Mouse (Mus musculus): ENCODE results near the gene Akap13. TPM values are rescaled to one million over a fixed set of nuclear protein-coding genes. Genes with fewer than 3 reads are reported as not detected.
"Not testable (repeated sequence)": the region's sequence is repeated elsewhere in the genome, so short reads cannot be mapped to it uniquely, and the experiment has no call there.

Gene Akap13
- polyA plus RNA-seq, 1 experiment from 2014 or later: 25.8 TPM

GRCm38 (mm10) chr7:75744528-75744927, 289.2 kb downstream of the Akap13 start:
- no peak overlapping the region for H3K27ac ChIP-seq
- no peaks in the 10 kb centered on the region for H3K9me3 ChIP-seq
- H3K36me3 ChIP-seq: peaks cover 40% of the 10 kb centered on the region
- ATAC-seq (ENCODE audit: low FRiP score, low read depth): no peak
- H3K27me3 ChIP-seq (replicated peaks): no peaks in the 10 kb centered on the region
- H3K4me3 ChIP-seq: no peak overlapping the region
- no peak overlapping the region for H3K4me2 ChIP-seq (replicated peaks)
- H3K4me1 ChIP-seq: no peaks in the 10 kb centered on the region
- WGBS: 70% methylated on average over 2 of the region's 2 CpGs
- H3K9ac ChIP-seq: no peak overlapping the region

GRCm38 (mm10) chr7:75744978-75745638, 289.8 kb downstream of the Akap13 start:
- H3K9ac ChIP-seq: no peak overlapping the region
- H3K4me1 ChIP-seq: no peaks in the 10 kb centered on the region
- ATAC-seq (ENCODE audit: low FRiP score, low read depth): no peak
- H3K27ac ChIP-seq: no peak overlapping the region
- no peak overlapping the region for H3K4me3 ChIP-seq
- H3K9me3 ChIP-seq: no peaks in the 10 kb centered on the region
- H3K27me3 ChIP-seq (replicated peaks): no peaks in the 10 kb centered on the region
- H3K36me3 ChIP-seq: peaks cover 46% of the 10 kb centered on the region
- WGBS: 92% methylated on average over 7 of the region's 7 CpGs
- no peak overlapping the region for H3K4me2 ChIP-seq (replicated peaks)

- peaks cover 53% of the 10 kb centered on the region for H3K36me3 ChIP-seq
- H3K4me2 ChIP-seq (replicated peaks); H3K27me3 ChIP-seq (replicated peaks); H3K4me1 ChIP-seq; H3K27ac ChIP-seq; H3K9ac ChIP-seq; H3K4me3 ChIP-seq; H3K9me3 ChIP-seq; ATAC-seq (ENCODE audit: low FRiP score, low read depth): not testable (repeated sequence)
- 54% methylated on average over 3 of the region's 3 CpGs for WGBS
These were observed 290.6 kb downstream of the Akap13 start for GRCm38 (mm10) chr7:75745969-75746368.

GRCm38 (mm10) chr7:75750581-75750980, 295.2 kb downstream of the Akap13 start:
- Histone ChIP-seq H3K36me3 (peaks cover 39% of the 10 kb centered on the region), H3K27ac (no peak overlapping the region), H3K9ac (no peak overlapping the region), H3K9me3 (no peaks in the 10 kb centered on the region), H3K27me3 (replicated peaks) (no peaks in the 10 kb centered on the region), H3K4me1 (peaks cover 28% of the 10 kb centered on the region), H3K4me2 (replicated peaks) (no peak overlapping the region), H3K4me3 (no peak overlapping the region)
- no peak for ATAC-seq (ENCODE audit: low FRiP score, low read depth)
- 90% methylated on average over 9 of the region's 9 CpGs for WGBS

DNA sequence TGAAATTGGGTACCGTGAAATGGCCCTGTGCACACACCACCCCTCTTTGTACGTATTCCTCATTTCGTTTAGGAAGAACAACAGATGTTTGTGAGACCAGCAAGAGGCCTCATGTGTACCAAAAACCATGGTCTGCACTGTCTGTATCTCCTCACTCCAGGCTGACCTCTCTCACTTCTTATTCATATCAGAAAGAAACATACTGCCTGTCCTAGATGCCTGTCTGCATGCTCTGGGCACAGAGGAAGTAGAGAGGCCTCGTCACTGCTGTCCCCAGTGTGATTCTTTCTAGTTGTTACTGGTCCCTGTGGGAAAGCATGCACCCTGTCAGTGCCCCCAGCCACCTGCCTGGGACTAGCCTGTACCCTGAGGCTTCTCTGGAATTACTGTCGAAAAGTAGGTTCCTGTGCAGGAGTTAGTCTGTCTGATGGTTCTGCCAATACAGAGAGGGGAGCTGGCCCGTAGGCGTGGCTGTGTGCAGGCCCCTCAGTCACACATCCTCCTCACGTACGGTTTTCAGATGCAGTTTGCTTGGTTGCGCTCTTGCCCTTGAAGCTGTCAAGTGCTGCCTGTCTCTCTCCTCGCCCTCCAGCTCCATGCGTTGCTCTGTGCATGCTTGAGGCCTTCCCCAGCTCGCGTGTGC, 295.9 kb downstream of the Akap13 start:
- H3K27ac ChIP-seq: no peak overlapping the region
- H3K4me3 ChIP-seq: no peak overlapping the region
- no peaks in the 10 kb centered on the region for H3K9me3 ChIP-seq
- peaks cover 39% of the 10 kb centered on the region for H3K36me3 ChIP-seq
- no peak for ATAC-seq (ENCODE audit: low FRiP score, low read depth)
- no peaks in the 10 kb centered on the region for H3K27me3 ChIP-seq (replicated peaks)
- H3K4me1 ChIP-seq: peaks cover 28% of the 10 kb centered on the region
- H3K4me2 ChIP-seq (replicated peaks): no peak overlapping the region
- no peak overlapping the region for H3K9ac ChIP-seq
- 87% methylated on average over 14 of the region's 14 CpGs for WGBS

- Histone ChIP-seq H3K36me3 (peaks cover 32% of the 10 kb centered on the region), H3K27me3 (replicated peaks) (no peaks in the 10 kb centered on the region), H3K27ac (no peak overlapping the region), H3K9ac (no peak overlapping the region), H3K4me2 (replicated peaks) (no peak overlapping the region), H3K4me3 (no peak overlapping the region), H3K9me3 (no peaks in the 10 kb centered on the region), H3K4me1 (peaks cover 28% of the 10 kb centered on the region)
- 55% methylated on average over 22 of the region's 22 CpGs for WGBS
- ATAC-seq (ENCODE audit: low FRiP score, low read depth): no peak
These were observed 297.3 kb downstream of the Akap13 start for GRCm38 (mm10) chr7:75752442-75753191.

DNA sequence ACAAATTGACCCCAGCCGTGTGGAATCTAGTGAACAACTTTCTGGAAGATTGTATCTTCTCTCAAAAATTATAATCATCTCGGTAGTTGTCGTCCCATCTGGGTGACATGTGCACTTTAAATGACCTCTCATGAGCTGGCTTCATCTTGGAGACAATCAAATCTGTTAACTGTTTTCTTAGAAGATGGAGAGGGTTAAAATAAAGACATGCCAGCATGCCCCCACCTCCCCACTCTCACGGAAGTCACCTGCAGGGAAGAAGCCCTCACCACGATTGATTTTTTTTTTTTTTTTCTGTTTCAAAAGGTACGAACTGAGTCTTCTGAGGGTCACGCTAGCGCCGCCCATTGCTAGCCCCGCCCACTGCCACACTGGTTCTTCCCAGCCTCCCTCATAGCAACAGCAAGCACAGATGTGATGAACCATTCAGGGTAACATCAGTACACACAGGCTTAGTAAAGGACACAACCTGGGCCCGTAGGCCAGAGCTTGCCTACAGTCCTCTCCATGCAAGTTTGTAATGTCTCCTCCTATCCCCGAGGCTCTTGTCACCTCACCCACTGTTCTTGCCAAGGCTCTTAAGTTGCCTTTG, 298.0 kb downstream of the Akap13 start:
- H3K27ac ChIP-seq: no peak overlapping the region
- H3K4me2 ChIP-seq (replicated peaks): no peak overlapping the region

GRCm38 (mm10) chr7:75754587-75755499, 299.5 kb downstream of the Akap13 start:
- Histone ChIP-seq H3K4me2 (replicated peaks) (no peak overlapping the region), H3K27me3 (replicated peaks) (no peaks in the 10 kb centered on the region), H3K36me3 (peaks cover 10% of the 10 kb centered on the region), H3K4me3 (no peak overlapping the region), H3K9me3 (no peaks in the 10 kb centered on the region), H3K9ac (no peak overlapping the region), H3K4me1 (peaks cover 28% of the 10 kb centered on the region), H3K27ac (no peak overlapping the region; the same call in 1 of the 2 replicates)
- WGBS: 22% methylated on average over 8 of the region's 8 CpGs
- peak; percentile 67 for ATAC-seq (ENCODE audit: low FRiP score, low read depth)

More for the DNA sequence above, 298.0 kb downstream of the Akap13 start:
- no peak for ATAC-seq (ENCODE audit: low FRiP score, low read depth)
- no peak overlapping the region for H3K9ac ChIP-seq
- 29% methylated on average over 12 of the region's 12 CpGs for WGBS
- no peaks in the 10 kb centered on the region for H3K9me3 ChIP-seq
- H3K36me3 ChIP-seq: peaks cover 26% of the 10 kb centered on the region
- peaks cover 28% of the 10 kb centered on the region for H3K4me1 ChIP-seq
- H3K27me3 ChIP-seq (replicated peaks): no peaks in the 10 kb centered on the region
- H3K4me3 ChIP-seq: no peak overlapping the region

DNA sequence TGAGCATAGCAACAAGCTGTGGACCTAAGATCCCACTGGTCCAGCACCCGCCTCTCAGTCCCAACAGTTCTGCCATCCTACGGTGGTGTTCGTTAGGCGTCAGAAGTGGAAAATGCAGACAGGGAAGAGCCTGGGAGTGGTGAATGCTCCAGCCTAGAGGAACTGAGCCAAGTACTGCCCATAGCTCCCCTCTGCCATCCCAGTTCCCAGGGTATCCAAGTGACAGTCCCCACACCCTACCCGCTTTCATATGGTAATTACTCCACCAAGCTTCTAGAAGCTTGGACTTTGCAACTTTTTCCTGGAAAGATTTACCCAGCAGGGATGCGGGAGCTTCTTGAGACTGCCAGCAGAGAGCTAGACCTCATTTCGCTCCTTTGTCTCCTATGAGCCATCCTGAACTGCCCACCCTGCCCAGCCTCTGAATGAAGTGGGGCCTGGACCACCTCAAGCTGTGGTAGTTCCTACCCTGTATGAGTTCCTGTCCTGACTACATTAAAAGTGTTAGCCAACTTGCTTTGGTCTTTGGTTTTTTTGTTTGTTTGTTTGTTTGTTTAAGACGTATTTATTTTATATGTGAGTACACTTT, 300.6 kb downstream of the Akap13 start:
- H3K9ac ChIP-seq: no peak overlapping the region
- H3K4me1 ChIP-seq: peaks cover 28% of the 10 kb centered on the region
- peak; percentile 60 for ATAC-seq (ENCODE audit: low FRiP score, low read depth)
- WGBS: 56% methylated on average over 8 of the region's 8 CpGs
- no peak overlapping the region for H3K27ac ChIP-seq
- no peak overlapping the region for H3K4me2 ChIP-seq (replicated peaks)
- H3K27me3 ChIP-seq (replicated peaks): no peaks in the 10 kb centered on the region
- no peaks in the 10 kb centered on the region for H3K9me3 ChIP-seq
- no peak overlapping the region for H3K4me3 ChIP-seq
- H3K36me3 ChIP-seq: 0 out of 2 replicates have a peak, but pooled peaks cover under 1% of the 10 kb centered on the region

DNA sequence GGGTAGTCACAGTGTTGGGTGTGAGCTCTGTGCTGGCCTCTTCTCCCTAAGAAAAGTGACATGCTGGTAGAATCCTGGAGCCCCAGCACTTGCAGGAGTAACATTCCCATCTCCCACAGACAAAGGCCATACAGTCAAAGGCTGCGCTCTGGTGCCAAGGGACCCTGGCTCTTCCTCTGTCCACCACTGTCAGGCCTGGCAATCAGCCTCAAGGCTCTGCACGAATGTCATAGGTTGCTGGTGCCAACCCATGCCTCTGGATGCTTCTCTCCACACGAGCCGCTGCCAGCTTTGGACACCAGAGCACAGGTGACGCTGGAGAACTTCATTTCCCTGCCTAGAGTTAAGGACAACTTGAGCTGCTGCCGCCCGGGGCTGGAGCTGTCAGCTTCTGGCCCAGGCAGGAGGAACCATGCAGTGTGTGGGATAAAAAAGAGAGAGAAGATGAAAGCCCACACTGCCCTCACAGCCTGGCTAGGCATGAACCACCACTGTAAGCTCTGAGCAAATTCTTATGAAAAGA, 304.7 kb downstream of the Akap13 start:
- Histone ChIP-seq H3K9ac (no peak overlapping the region), H3K4me2 (replicated peaks) (no peak overlapping the region), H3K36me3 (no peaks in the 10 kb centered on the region), H3K27me3 (replicated peaks) (no peaks in the 10 kb centered on the region), H3K4me1 (peaks cover 6% of the 10 kb centered on the region; the same call in 1 of the 2 replicates), H3K9me3 (no peaks in the 10 kb centered on the region), H3K4me3 (no peak overlapping the region), H3K27ac (no peak overlapping the region)
- no peak for ATAC-seq (ENCODE audit: low FRiP score, low read depth)
- 86% methylated on average over 7 of the region's 7 CpGs for WGBS

GRCm38 (mm10) chr7:75760661-75761319, 305.5 kb downstream of the Akap13 start:
- not testable (repeated sequence) for H3K9me3 ChIP-seq; H3K36me3 ChIP-seq; H3K4me1 ChIP-seq; H3K27me3 ChIP-seq (replicated peaks); H3K9ac ChIP-seq; ATAC-seq (ENCODE audit: low FRiP score, low read depth); H3K27ac ChIP-seq; H3K4me2 ChIP-seq (replicated peaks); H3K4me3 ChIP-seq
- 75% methylated on average over 4 of the region's 4 CpGs for WGBS
